Mouse (Mus musculus): ENCODE data around the gene Dock1. TPM values are rescaled to one million over a fixed set of nuclear protein-coding genes. Genes with fewer than 3 reads are reported as not detected.

Dock1 gene
- polyA plus RNA-seq, 1 experiment from 2014 or later = 5.7 TPM

- Histone ChIP-seq H3K36me3 (no peaks in the 10 kb centered on the region), H3K27me3 (replicated peaks) (no peaks in the 10 kb centered on the region), H3K4me2 (no peak overlapping the region), H3K9ac (replicated peaks) (no peak overlapping the region), H3K27ac (replicated peaks) (no peak overlapping the region), H3K4me1 (no peaks in the 10 kb centered on the region; the same call in 1 of the 2 replicates), H3K9me3 (replicated peaks) (no peaks in the 10 kb centered on the region), H3K4me3 (replicated peaks) (no peak overlapping the region)
- WGBS = 72% methylated on average over 4 of the region's 4 CpGs
- no peak for ATAC-seq (ENCODE audit: low FRiP score)
Measured at GRCm38 (mm10) chr7:134697479-134697878, 27.0 kb downstream of the Dock1 start.

GRCm38 (mm10) chr7:134698246-134698645 is 27.8 kb downstream of the Dock1 start:
- H3K9ac ChIP-seq (replicated peaks) = no peak overlapping the region
- no peak overlapping the region for H3K4me3 ChIP-seq (replicated peaks)
- no peaks in the 10 kb centered on the region; the same call in 1 of the 2 replicates for H3K4me1 ChIP-seq
- no peaks in the 10 kb centered on the region for H3K9me3 ChIP-seq (replicated peaks)
- H3K27me3 ChIP-seq (replicated peaks) = no peaks in the 10 kb centered on the region
- no peak overlapping the region for H3K4me2 ChIP-seq
- 64% methylated on average over 5 of the region's 5 CpGs for WGBS
- H3K27ac ChIP-seq (replicated peaks) = no peak overlapping the region
- H3K36me3 ChIP-seq = no peaks in the 10 kb centered on the region
- no peak for ATAC-seq (ENCODE audit: low FRiP score)

GRCm38 (mm10) chr7:134700001-134700400 is 29.5 kb downstream of the Dock1 start:
- Histone ChIP-seq H3K9ac (replicated peaks) (no peak overlapping the region), H3K4me3 (replicated peaks) (no peak overlapping the region), H3K36me3 (no peaks in the 10 kb centered on the region), H3K4me2 (no peak overlapping the region), H3K27ac (replicated peaks) (no peak overlapping the region), H3K27me3 (replicated peaks) (no peaks in the 10 kb centered on the region), H3K4me1 (no peaks in the 10 kb centered on the region; the same call in 1 of the 2 replicates), H3K9me3 (replicated peaks) (no peaks in the 10 kb centered on the region)
- WGBS = 75% methylated on average over 5 of the region's 5 CpGs
- ATAC-seq (ENCODE audit: low FRiP score) = no peak

GRCm38 (mm10) chr7:134702481-134702880 is 32.0 kb downstream of the Dock1 start:
- no peak overlapping the region for H3K9ac ChIP-seq (replicated peaks)
- no peaks in the 10 kb centered on the region for H3K9me3 ChIP-seq (replicated peaks)
- no peak overlapping the region for H3K27ac ChIP-seq (replicated peaks)
- H3K4me1 ChIP-seq = peaks cover 8% of the 10 kb centered on the region
- no peak for ATAC-seq (ENCODE audit: low FRiP score)
- H3K4me2 ChIP-seq = no peak overlapping the region
- no peaks in the 10 kb centered on the region for H3K27me3 ChIP-seq (replicated peaks)
- no peaks in the 10 kb centered on the region for H3K36me3 ChIP-seq
- H3K4me3 ChIP-seq (replicated peaks) = no peak overlapping the region
- 73% methylated on average over 5 of the region's 5 CpGs for WGBS

- no peak overlapping the region for H3K9ac ChIP-seq (replicated peaks)
- no peaks in the 10 kb centered on the region for H3K9me3 ChIP-seq (replicated peaks)
- no peak for ATAC-seq (ENCODE audit: low FRiP score)
- 87% methylated on average over 2 of the region's 2 CpGs for WGBS
- no peak overlapping the region for H3K27ac ChIP-seq (replicated peaks)
- no peaks in the 10 kb centered on the region for H3K27me3 ChIP-seq (replicated peaks)
- peaks cover 8% of the 10 kb centered on the region for H3K4me1 ChIP-seq
- no peak overlapping the region for H3K4me2 ChIP-seq
- no peak overlapping the region for H3K4me3 ChIP-seq (replicated peaks)
- H3K36me3 ChIP-seq = no peaks in the 10 kb centered on the region
Measured at GRCm38 (mm10) chr7:134703704-134704103, 33.2 kb downstream of the Dock1 start.

- peak; percentile 77 for ATAC-seq (ENCODE audit: low FRiP score)
- no peaks in the 10 kb centered on the region for H3K36me3 ChIP-seq
- H3K27ac ChIP-seq (replicated peaks) = 0 out of 2 replicates have a peak overlapping the region, but pooled peaks have one; percentile 58
- no peaks in the 10 kb centered on the region for H3K27me3 ChIP-seq (replicated peaks)
- H3K9me3 ChIP-seq (replicated peaks) = no peaks in the 10 kb centered on the region
- H3K4me2 ChIP-seq = no peak overlapping the region
- no peak overlapping the region for H3K4me3 ChIP-seq (replicated peaks)
- H3K4me1 ChIP-seq = peaks cover 16% of the 10 kb centered on the region
- H3K9ac ChIP-seq (replicated peaks) = no peak overlapping the region
- WGBS = 41% methylated on average over 5 of the region's 5 CpGs
Measured at GRCm38 (mm10) chr7:134709226-134709853, 38.9 kb downstream of the Dock1 start.

- no peak overlapping the region for H3K4me2 ChIP-seq
- H3K36me3 ChIP-seq = no peaks in the 10 kb centered on the region
- ATAC-seq (ENCODE audit: low FRiP score) = no peak
- H3K9me3 ChIP-seq (replicated peaks) = no peaks in the 10 kb centered on the region
- no peak overlapping the region for H3K4me3 ChIP-seq (replicated peaks)
- H3K4me1 ChIP-seq = 0 out of 2 replicates have a peak, but pooled peaks cover 8% of the 10 kb centered on the region
- no peak overlapping the region for H3K27ac ChIP-seq (replicated peaks)
- no peaks in the 10 kb centered on the region for H3K27me3 ChIP-seq (replicated peaks)
- WGBS = 94% methylated on average over 1 of the region's 1 CpGs
- H3K9ac ChIP-seq (replicated peaks) = no peak overlapping the region
Measured at GRCm38 (mm10) chr7:134711576-134711975, 41.1 kb downstream of the Dock1 start.

- peaks cover 5% of the 10 kb centered on the region; the same call in 1 of the 2 replicates for H3K4me1 ChIP-seq
- no peak for ATAC-seq (ENCODE audit: low FRiP score)
- 86% methylated on average over 3 of the region's 3 CpGs for WGBS
- no peak overlapping the region for H3K4me3 ChIP-seq (replicated peaks)
- no peak overlapping the region for H3K9ac ChIP-seq (replicated peaks)
- H3K27me3 ChIP-seq (replicated peaks) = no peaks in the 10 kb centered on the region
- no peak overlapping the region for H3K27ac ChIP-seq (replicated peaks)
- no peaks in the 10 kb centered on the region for H3K9me3 ChIP-seq (replicated peaks)
- no peaks in the 10 kb centered on the region for H3K36me3 ChIP-seq
- H3K4me2 ChIP-seq = no peak overlapping the region
Measured at GRCm38 (mm10) chr7:134719406-134719805, 49.0 kb downstream of the Dock1 start.

- Histone ChIP-seq H3K4me1 (peaks cover 16% of the 10 kb centered on the region), H3K4me2 (no peak overlapping the region), H3K27ac (replicated peaks) (no peak overlapping the region), H3K27me3 (replicated peaks) (no peaks in the 10 kb centered on the region), H3K36me3 (no peaks in the 10 kb centered on the region), H3K9ac (replicated peaks) (no peak overlapping the region), H3K4me3 (replicated peaks) (no peak overlapping the region), H3K9me3 (replicated peaks) (no peaks in the 10 kb centered on the region)
- no peak for ATAC-seq (ENCODE audit: low FRiP score)
- 96% methylated on average over 7 of the region's 7 CpGs for WGBS
Measured at GRCm38 (mm10) chr7:134722361-134722760, 51.9 kb downstream of the Dock1 start.

- Histone ChIP-seq H3K9ac (replicated peaks) (no peak overlapping the region), H3K36me3 (no peaks in the 10 kb centered on the region), H3K4me1 (peaks cover 16% of the 10 kb centered on the region), H3K4me3 (replicated peaks) (no peak overlapping the region), H3K9me3 (replicated peaks) (no peaks in the 10 kb centered on the region), H3K27me3 (replicated peaks) (no peaks in the 10 kb centered on the region), H3K27ac (replicated peaks) (no peak overlapping the region), H3K4me2 (no peak overlapping the region)
- no peak for ATAC-seq (ENCODE audit: low FRiP score)
- WGBS = 71% methylated on average over 9 of the region's 9 CpGs
Measured at GRCm38 (mm10) chr7:134722955-134723354, 52.5 kb downstream of the Dock1 start.

- 85% methylated on average over 5 of the region's 5 CpGs for WGBS
- Histone ChIP-seq H3K27ac (replicated peaks) (no peak overlapping the region), H3K4me1 (peaks cover 16% of the 10 kb centered on the region), H3K9ac (replicated peaks) (no peak overlapping the region), H3K4me3 (replicated peaks) (no peak overlapping the region), H3K4me2 (no peak overlapping the region), H3K27me3 (replicated peaks) (0 out of 2 replicates have a peak, but pooled peaks cover 4% of the 10 kb centered on the region), H3K9me3 (replicated peaks) (no peaks in the 10 kb centered on the region), H3K36me3 (no peaks in the 10 kb centered on the region)
- ATAC-seq (ENCODE audit: low FRiP score) = no peak
Measured at GRCm38 (mm10) chr7:134723509-134723908, 53.1 kb downstream of the Dock1 start.

GRCm38 (mm10) chr7:134724841-134725240 is 54.4 kb downstream of the Dock1 start:
- H3K36me3 ChIP-seq = no peaks in the 10 kb centered on the region
- H3K4me1 ChIP-seq = peaks cover 16% of the 10 kb centered on the region
- no peaks in the 10 kb centered on the region for H3K9me3 ChIP-seq (replicated peaks)
- ATAC-seq (ENCODE audit: low FRiP score) = no peak
- no peak overlapping the region for H3K27ac ChIP-seq (replicated peaks)
- no peak overlapping the region for H3K9ac ChIP-seq (replicated peaks)
- WGBS = 10% methylated on average over 7 of the region's 7 CpGs
- peak overlapping the region; percentile 6; the same call in 1 of the 2 replicates for H3K4me2 ChIP-seq
- H3K27me3 ChIP-seq (replicated peaks) = 0 out of 2 replicates have a peak, but pooled peaks cover 4% of the 10 kb centered on the region
- no peak overlapping the region for H3K4me3 ChIP-seq (replicated peaks)
